Mouse (Mus musculus) hindbrain, postnatal 0 days (tissue): ENCODE data around the gene Arl8a. TPM values are rescaled to one million over a fixed set of nuclear protein-coding genes. Genes with fewer than 3 reads are reported as not detected.

Source experiments
- ATAC-seq: fragments of 200-750 bp; cut with Nextera tagmentation; 2 replicates; pipeline ENCODE4 v1.8.0; 2017; ENCODE audit warnings: mild to moderate bottlenecking, moderate TSS enrichment, moderate library complexity
- DNase-seq: peaks from one replicate; pipeline ENCODE4 v3.0.0-alpha.2; 2015; ENCODE audit warnings: low spot score
- H3K27ac ChIP-seq: fragments of 300-500 bp; sonication (generic); 2 replicates; pipeline ENCODE4 v1.5.1; 2014; ENCODE audit warnings: mild to moderate bottlenecking
- H3K27me3 ChIP-seq: fragments of 300-500 bp; sonication (generic); 2 replicates; pipeline ENCODE4 v1.6.1; 2014; ENCODE audit warnings: low read length, mixed read lengths; ENCODE audit not compliant: insufficient read depth
- H3K36me3 ChIP-seq: fragments of 300-500 bp; sonication (generic); 2 replicates; pipeline ENCODE4 v1.6.1; 2014; ENCODE audit warnings: low read length, mixed read lengths; ENCODE audit not compliant: insufficient read depth
- H3K4me1 ChIP-seq: fragments of 300-500 bp; sonication (generic); 2 replicates; pipeline ENCODE4 v1.6.1; 2014; ENCODE audit warnings: antibody characterized with exemption, low read length, mixed read lengths; ENCODE audit not compliant: insufficient read depth
- H3K4me2 ChIP-seq: fragments of 300-500 bp; sonication (generic); 2 replicates; pipeline ENCODE4 v1.6.1; 2014; ENCODE audit warnings: low read depth, mild to moderate bottlenecking, low read length, moderate library complexity, mixed read lengths
- H3K4me3 ChIP-seq: fragments of 300-500 bp; sonication (generic); 2 replicates; pipeline ENCODE4 v1.5.1; 2014; ENCODE audit warnings: low read length
- H3K9ac ChIP-seq: fragments of 300-500 bp; sonication (generic); replicated peaks from 2 replicates; pipeline ENCODE4 v1.6.1; 2014; ENCODE audit warnings: mild to moderate bottlenecking, low read length, moderate library complexity, mixed read lengths
- H3K9me3 ChIP-seq: fragments of 300-500 bp; sonication (generic); 2 replicates; pipeline ENCODE4 v1.6.1; 2016; ENCODE audit warnings: low read length, mixed read lengths
- CTCF ChIP-seq: IDR thresholded peaks from 2 replicates; pipeline ENCODE4 v1.5.1; 2016; ENCODE audit warnings: antibody characterized with exemption, control low read depth, low read depth
- WGBS: fragments of 180-500 bp; shearing (Covaris S2); extraction: QIAGEN DNeasy Blood & Tissue Kit; methylation state at CpG from one replicate; pipeline ENCODE4 v1.1.7; 2014; 5-methylcytosine and 5-hydroxymethylcytosine counted together
- polyA plus RNA-seq: library from polyadenylated mRNA; unstranded; fragments of >200 nt; fragmentation: Nextera tagmentation; extraction: Ambion mirVana; gene quantifications from 2 replicates; pipeline ENCODE4 v1.2.1, GENCODE M21; 2015
- total RNA-seq: library from RNA; depleted of rRNA; stranded (reverse); fragments of >200 nt; gene quantifications from 2 replicates; pipeline ENCODE4 v1.2.3, GENCODE M21; 2014

Arl8a gene
- total and polyA plus RNA-seq, 2 experiments from 2014 or later, result 251 to 369 TPM

- Histone ChIP-seq H3K36me3 (no peaks in the 10 kb centered on the region), H3K4me3 (no peak overlapping the region), H3K9me3 (no peaks in the 10 kb centered on the region), H3K27me3 (no peaks in the 10 kb centered on the region), H3K4me1 (peaks cover 11% of the 10 kb centered on the region), H3K27ac (no peak overlapping the region), H3K4me2 (no peak overlapping the region), H3K9ac (no peak overlapping the region)
- 51% methylated on average over 6 of the region's 6 CpGs for WGBS
- DNase-seq (no peak), ATAC-seq (0 out of 2 replicates have a peak, but pooled peaks have one; percentile 1)
- TF ChIP-seq CTCF, result no peak
Measured at GRCm38 (mm10) chr1:135128011-135128441, 18.6 kb upstream of the Arl8a start.

GRCm38 (mm10) chr1:135128986-135129385, 17.6 kb upstream of the Arl8a start:
- Histone ChIP-seq H3K4me1 (peaks cover 11% of the 10 kb centered on the region), H3K27ac (no peak overlapping the region), H3K27me3 (no peaks in the 10 kb centered on the region), H3K9ac (no peak overlapping the region), H3K4me2 (no peak overlapping the region), H3K9me3 (no peaks in the 10 kb centered on the region), H3K36me3 (no peaks in the 10 kb centered on the region), H3K4me3 (no peak overlapping the region)
- DNase-seq (no peak), ATAC-seq (no peak)
- TF ChIP-seq CTCF, result no peak
- 30% methylated on average over 9 of the region's 9 CpGs for WGBS

- Histone ChIP-seq H3K4me1 (peaks cover 11% of the 10 kb centered on the region), H3K36me3 (no peaks in the 10 kb centered on the region), H3K4me2 (no peak overlapping the region), H3K27me3 (no peaks in the 10 kb centered on the region), H3K4me3 (no peak overlapping the region), H3K27ac (no peak overlapping the region), H3K9ac (no peak overlapping the region), H3K9me3 (no peaks in the 10 kb centered on the region)
- WGBS, result 71% methylated on average over 9 of the region's 9 CpGs
- no peak for TF ChIP-seq CTCF
- ATAC-seq, result no peak
- no peak for DNase-seq
Measured at GRCm38 (mm10) chr1:135129543-135130183, 17.0 kb upstream of the Arl8a start.

- H3K9me3 ChIP-seq, result no peaks in the 10 kb centered on the region
- peaks cover 11% of the 10 kb centered on the region for H3K4me1 ChIP-seq
- no peaks in the 10 kb centered on the region for H3K36me3 ChIP-seq
- H3K27me3 ChIP-seq, result no peaks in the 10 kb centered on the region
- no peak overlapping the region for H3K4me3 ChIP-seq
- no peak overlapping the region for H3K27ac ChIP-seq
- H3K4me2 ChIP-seq, result no peak overlapping the region
- no peak for TF ChIP-seq CTCF
- WGBS, result 56% methylated on average over 2 of the region's 2 CpGs
- DNase-seq (no peak), ATAC-seq (no peak)
- no peak overlapping the region for H3K9ac ChIP-seq
Measured at GRCm38 (mm10) chr1:135130376-135131018, 16.1 kb upstream of the Arl8a start.

GRCm38 (mm10) chr1:135131034-135131433, 15.6 kb upstream of the Arl8a start:
- Histone ChIP-seq H3K4me3 (no peak overlapping the region), H3K27ac (no peak overlapping the region), H3K9ac (no peak overlapping the region), H3K27me3 (no peaks in the 10 kb centered on the region), H3K36me3 (no peaks in the 10 kb centered on the region), H3K9me3 (no peaks in the 10 kb centered on the region), H3K4me2 (no peak overlapping the region), H3K4me1 (peaks cover 7% of the 10 kb centered on the region)
- no peak for ATAC-seq
- DNase-seq, result no peak
- 49% methylated on average over 6 of the region's 6 CpGs for WGBS
- TF ChIP-seq CTCF, result no peak

- no peak for TF ChIP-seq CTCF
- WGBS, result 59% methylated on average over 8 of the region's 8 CpGs
- DNase-seq, result no peak
Measured at GRCm38 (mm10) chr1:135131560-135131959, 15.1 kb upstream of the Arl8a start.

GRCm38 (mm10) chr1:135132473-135132872, 14.2 kb upstream of the Arl8a start, which contains the start of gene Ptpn7:
Gene Ptpn7 (plus strand): TSS chr1:135132700.
- no peak within 1 kb of the TSS for H3K27ac ChIP-seq

More at GRCm38 (mm10) chr1:135131560-135131959, 15.1 kb upstream of the Arl8a start:
- Histone ChIP-seq H3K9me3 (no peaks in the 10 kb centered on the region), H3K4me2 (no peak overlapping the region), H3K36me3 (no peaks in the 10 kb centered on the region), H3K9ac (no peak overlapping the region), H3K4me3 (no peak overlapping the region), H3K27ac (no peak overlapping the region), H3K4me1 (peaks cover 1% of the 10 kb centered on the region), H3K27me3 (no peaks in the 10 kb centered on the region)
- no peak for ATAC-seq

More at GRCm38 (mm10) chr1:135132473-135132872, 14.2 kb upstream of the Arl8a start, which contains the start of gene Ptpn7:
- Histone ChIP-seq H3K36me3 (no peaks in the 10 kb centered on the region), H3K9ac (no peak within 1 kb of the TSS), H3K4me1 (no peaks in the 10 kb centered on the region), H3K27me3 (no peaks in the 10 kb centered on the region), H3K4me2 (no peak within 1 kb of the TSS), H3K4me3 (no peak within 1 kb of the TSS), H3K9me3 (no peaks in the 10 kb centered on the region)
- 26% methylated on average over 10 of the region's 10 CpGs for WGBS
- peak; percentile 68 for DNase-seq
- TF ChIP-seq CTCF, result peak; percentile 80
- ATAC-seq, result peak; percentile 55
